Mouse (Mus musculus) neural tube, embryonic 13.5 days (tissue): ENCODE measurements at regions not wholly inside any gene's neighbourhood (a gene's known extent, or its start where the extent isn't known, plus 50 kb on each side); places are given as distances from the start of the nearest gene placed in this dataset.

Experiments used
- ATAC-seq: fragments of 200-750 bp; cut with Nextera tagmentation; 2 replicates; pipeline ENCODE4 v1.8.0; 2017; ENCODE audit warnings: low read depth, mild to moderate bottlenecking, moderate TSS enrichment, moderate library complexity
- H3K27ac ChIP-seq: fragments of 300-500 bp; sonication (generic); replicated peaks from 2 replicates; pipeline ENCODE4 v1.5.1; 2015; ENCODE audit warnings: moderate library complexity, mild to moderate bottlenecking, inconsistent platforms
- H3K27me3 ChIP-seq: fragments of 300-500 bp; sonication (generic); 2 replicates; pipeline ENCODE4 v1.6.1; 2015; ENCODE audit warnings: mild to moderate bottlenecking, inconsistent platforms
- H3K36me3 ChIP-seq: fragments of 300-500 bp; sonication (generic); 2 replicates; pipeline ENCODE4 v1.6.1; 2015; ENCODE audit warnings: mild to moderate bottlenecking, inconsistent platforms
- H3K4me1 ChIP-seq: fragments of 300-500 bp; sonication (generic); replicated peaks from 2 replicates; pipeline ENCODE4 v1.6.1; 2015; ENCODE audit warnings: inconsistent platforms
- H3K4me2 ChIP-seq: fragments of 300-500 bp; sonication (generic); 2 replicates; pipeline ENCODE4 v1.6.1; 2015; ENCODE audit warnings: inconsistent platforms, mild to moderate bottlenecking, moderate library complexity
- H3K4me3 ChIP-seq: fragments of 300-500 bp; sonication (generic); 2 replicates; pipeline ENCODE4 v1.5.1; 2015; ENCODE audit warnings: mild to moderate bottlenecking, inconsistent platforms
- H3K9ac ChIP-seq: fragments of 300-500 bp; sonication (generic); 2 replicates; pipeline ENCODE4 v1.6.1; 2015; ENCODE audit warnings: moderate library complexity, mild to moderate bottlenecking, inconsistent platforms
- H3K9me3 ChIP-seq: fragments of 300-500 bp; sonication (generic); 2 replicates; pipeline ENCODE4 v1.6.1; 2016; ENCODE audit warnings: inconsistent platforms
- WGBS: fragments of 180-500 bp; shearing (Covaris S2); methylation state at CpG from one replicate; pipeline ENCODE4 v1.1.7; 2015; 5-methylcytosine and 5-hydroxymethylcytosine counted together

DNA sequence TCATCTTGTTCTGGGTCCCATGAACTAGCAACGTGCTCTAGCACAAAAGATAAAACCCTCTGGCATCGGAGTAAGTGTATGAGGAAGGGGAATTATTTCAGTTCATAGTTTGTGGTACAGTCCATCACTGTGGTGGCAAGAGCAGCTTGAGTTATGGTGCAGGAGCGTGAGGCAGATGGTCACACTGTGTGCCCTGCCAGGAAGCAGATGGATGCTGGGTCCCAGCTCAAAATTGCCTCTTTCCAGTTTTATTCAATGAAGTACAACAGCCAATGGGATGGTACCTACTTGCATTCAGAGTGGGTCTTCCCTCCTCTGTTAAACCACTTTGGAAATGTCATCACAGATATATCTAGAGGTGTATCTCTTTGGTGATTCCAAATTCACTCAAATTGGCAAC is 551.7 kb upstream of the Id4 start:
- Histone ChIP-seq H3K4me2 (no peak overlapping the region), H3K36me3 (no peaks in the 10 kb centered on the region), H3K4me3 (no peak overlapping the region), H3K27me3 (no peaks in the 10 kb centered on the region), H3K9me3 (no peaks in the 10 kb centered on the region), H3K9ac (no peak overlapping the region), H3K4me1 (no peaks in the 10 kb centered on the region), H3K27ac (no peak overlapping the region)
- ATAC-seq, result no peak
- 97% methylated on average over 3 of the region's 3 CpGs for WGBS

DNA sequence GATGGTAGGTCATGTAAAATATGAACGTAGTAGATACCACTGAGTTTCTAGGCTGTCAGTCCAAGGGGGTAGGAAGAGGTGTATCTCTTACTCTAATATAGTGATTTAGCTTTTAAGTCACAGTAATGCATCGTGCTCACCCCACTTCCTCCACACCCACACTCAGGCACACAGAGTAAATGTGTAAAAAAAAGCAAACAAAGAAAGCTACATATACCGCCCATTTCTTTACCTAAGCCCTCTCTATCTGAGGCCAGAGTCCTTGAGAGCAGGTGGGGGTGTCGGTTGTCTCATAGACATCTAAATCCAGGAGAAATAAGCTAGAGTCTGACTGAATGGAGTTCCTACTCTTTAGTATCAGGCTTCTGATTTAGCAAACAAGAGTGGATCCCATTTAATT is 548.5 kb upstream of the Id4 start:
- Histone ChIP-seq H3K36me3 (no peaks in the 10 kb centered on the region), H3K4me1 (no peaks in the 10 kb centered on the region), H3K4me3 (no peak overlapping the region), H3K9me3 (no peaks in the 10 kb centered on the region), H3K27me3 (no peaks in the 10 kb centered on the region), H3K27ac (no peak overlapping the region), H3K9ac (no peak overlapping the region), H3K4me2 (no peak overlapping the region)
- no peak for ATAC-seq
- WGBS, result 94% methylated on average over 4 of the region's 4 CpGs

DNA sequence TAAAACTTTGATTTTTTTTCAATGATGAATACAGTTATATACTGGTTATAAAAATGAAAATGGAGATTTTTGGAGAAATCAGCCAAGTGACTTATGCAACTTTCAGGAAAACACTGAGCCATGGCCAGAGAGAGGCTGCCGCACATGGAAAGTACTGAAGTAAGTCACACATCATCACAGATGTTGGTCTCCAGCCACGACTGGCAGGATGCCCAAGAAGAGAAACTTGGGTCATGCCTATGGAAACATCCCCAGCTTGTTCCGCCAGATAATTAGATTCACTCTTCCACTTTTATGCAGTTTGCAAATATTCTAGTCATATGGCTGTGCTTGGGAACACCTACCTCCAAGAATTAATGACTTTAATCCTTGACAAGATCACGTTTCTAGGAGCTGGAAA is 544.8 kb upstream of the Id4 start:
- H3K4me1 ChIP-seq, result no peaks in the 10 kb centered on the region
- H3K9me3 ChIP-seq, result no peaks in the 10 kb centered on the region
- H3K27ac ChIP-seq, result no peak overlapping the region
- H3K4me2 ChIP-seq, result no peak overlapping the region
- WGBS, result 75% methylated on average over 4 of the region's 4 CpGs
- no peaks in the 10 kb centered on the region for H3K36me3 ChIP-seq
- H3K27me3 ChIP-seq, result no peaks in the 10 kb centered on the region
- H3K4me3 ChIP-seq, result no peak overlapping the region
- H3K9ac ChIP-seq, result no peak overlapping the region
- no peak for ATAC-seq

DNA sequence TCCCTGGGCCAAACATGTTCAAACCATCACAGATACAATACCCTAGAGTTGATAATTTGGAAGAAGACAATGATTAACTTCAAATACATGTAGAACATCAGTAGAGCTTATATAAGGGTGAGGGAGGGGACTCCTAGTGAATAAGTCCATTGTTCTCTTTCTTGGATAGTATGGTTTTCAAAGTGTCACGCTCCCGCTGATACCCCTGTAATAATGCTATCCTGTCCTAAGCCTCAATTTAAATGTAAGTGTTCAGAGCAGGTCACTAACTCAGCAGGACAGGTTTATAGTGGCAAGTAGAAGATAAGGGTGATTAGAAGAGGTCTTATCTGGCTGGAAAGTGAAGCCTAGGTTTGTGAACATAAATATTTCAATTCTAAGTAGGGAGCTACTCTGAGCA is 540.4 kb upstream of the Id4 start:
- Histone ChIP-seq H3K27me3 (no peaks in the 10 kb centered on the region), H3K4me3 (no peak overlapping the region), H3K9ac (no peak overlapping the region), H3K4me2 (no peak overlapping the region), H3K36me3 (no peaks in the 10 kb centered on the region), H3K4me1 (no peaks in the 10 kb centered on the region), H3K9me3 (no peaks in the 10 kb centered on the region), H3K27ac (no peak overlapping the region)
- no peak for ATAC-seq
- 93% methylated on average over 2 of the region's 2 CpGs for WGBS

- WGBS, result 67% methylated on average over 1 of the region's 1 CpGs
- Histone ChIP-seq H3K27ac (no peak overlapping the region), H3K4me3 (no peak overlapping the region), H3K27me3 (no peaks in the 10 kb centered on the region), H3K4me1 (peaks cover 28% of the 10 kb centered on the region), H3K36me3 (no peaks in the 10 kb centered on the region), H3K9ac (no peak overlapping the region), H3K4me2 (no peak overlapping the region), H3K9me3 (peaks cover 5% of the 10 kb centered on the region; the same call in 1 of the 2 replicates)
- ATAC-seq, result no peak
Observed at GRCm38 (mm10) chr13:47734415-47734814, 526.6 kb upstream of the Id4 start.

GRCm38 (mm10) chr13:47735426-47736063 is 525.5 kb upstream of the Id4 start:
- Histone ChIP-seq H3K4me1 (peaks cover 28% of the 10 kb centered on the region), H3K27ac (peak overlapping the region; percentile 81), H3K9me3 (peaks cover 7% of the 10 kb centered on the region; the same call in 1 of the 2 replicates), H3K9ac (no peak overlapping the region), H3K4me3 (no peak overlapping the region), H3K27me3 (no peaks in the 10 kb centered on the region), H3K36me3 (no peaks in the 10 kb centered on the region), H3K4me2 (peak overlapping the region; percentile 11)
- peak; percentile 69; the same call in 1 of the 2 replicates for ATAC-seq
- WGBS, result 32% methylated on average over 8 of the region's 8 CpGs

GRCm38 (mm10) chr13:47748906-47749305 is 512.1 kb upstream of the Id4 start:
- no peak for ATAC-seq
- Histone ChIP-seq H3K4me3 (no peak overlapping the region), H3K27me3 (no peaks in the 10 kb centered on the region), H3K9ac (no peak overlapping the region), H3K9me3 (no peaks in the 10 kb centered on the region), H3K4me1 (peaks cover 8% of the 10 kb centered on the region), H3K27ac (no peak overlapping the region), H3K4me2 (no peak overlapping the region), H3K36me3 (no peaks in the 10 kb centered on the region)

GRCm38 (mm10) chr13:47751033-47751432 is 510.0 kb upstream of the Id4 start:
- H3K4me1 ChIP-seq, result peaks cover 8% of the 10 kb centered on the region
- no peak overlapping the region for H3K4me2 ChIP-seq
- WGBS, result 35% methylated on average over 2 of the region's 2 CpGs
- no peak overlapping the region for H3K27ac ChIP-seq
- H3K36me3 ChIP-seq, result no peaks in the 10 kb centered on the region
- no peaks in the 10 kb centered on the region for H3K27me3 ChIP-seq
- H3K9me3 ChIP-seq, result no peaks in the 10 kb centered on the region
- H3K4me3 ChIP-seq, result no peak overlapping the region
- H3K9ac ChIP-seq, result no peak overlapping the region
- no peak for ATAC-seq

DNA sequence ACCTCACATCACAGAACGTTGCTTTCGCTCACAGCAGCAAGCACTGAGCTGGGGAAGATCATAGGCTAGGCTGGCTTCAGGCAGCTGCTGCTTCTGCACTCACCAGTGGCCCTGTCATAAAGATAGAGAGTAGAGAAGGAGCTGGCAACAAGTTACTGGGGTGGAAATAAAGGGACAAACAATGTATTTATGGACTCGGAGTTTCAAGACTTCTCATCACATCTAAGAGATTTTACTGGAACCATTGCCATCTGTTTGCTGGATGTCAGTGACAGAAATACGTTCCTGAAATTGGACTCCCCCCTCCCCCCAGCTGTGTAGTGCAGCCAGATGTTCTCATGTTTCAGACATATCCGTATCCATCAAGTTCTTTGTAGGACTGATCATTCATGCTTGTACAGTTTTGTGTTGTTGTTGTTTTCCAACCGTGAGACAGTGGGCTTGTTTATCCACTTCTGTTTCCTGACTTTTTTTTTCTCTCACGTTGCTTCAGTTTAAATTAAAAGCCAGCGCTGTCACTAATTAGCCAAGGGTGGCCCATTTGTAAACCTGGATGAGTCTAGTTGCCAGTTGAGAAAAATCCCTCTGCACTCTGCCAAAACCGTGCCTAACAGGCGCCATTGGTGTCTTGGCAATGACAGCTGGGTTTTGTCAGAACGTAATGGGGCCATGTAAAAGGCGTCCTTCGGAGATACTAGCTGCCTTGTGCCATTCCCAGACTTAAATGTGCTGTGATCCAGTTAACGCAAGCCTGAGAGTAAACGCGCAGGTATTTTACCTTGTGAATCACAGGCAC is 496.0 kb upstream of the Id4 start:
- H3K4me2 ChIP-seq, result no peak overlapping the region
- WGBS, result 59% methylated on average over 16 of the region's 16 CpGs

GRCm38 (mm10) chr13:47768963-47769527 is 492.0 kb upstream of the Id4 start:
- WGBS, result 87% methylated on average over 9 of the region's 9 CpGs
- H3K27ac ChIP-seq, result no peak overlapping the region
- no peaks in the 10 kb centered on the region for H3K36me3 ChIP-seq
- H3K9ac ChIP-seq, result no peak overlapping the region
- no peak overlapping the region for H3K4me3 ChIP-seq
- H3K9me3 ChIP-seq, result no peaks in the 10 kb centered on the region
- no peak for ATAC-seq
- H3K27me3 ChIP-seq, result no peaks in the 10 kb centered on the region
- peaks cover 12% of the 10 kb centered on the region; the same call in 1 of the 2 replicates for H3K4me1 ChIP-seq
- H3K4me2 ChIP-seq, result no peak overlapping the region

More for the DNA sequence above, 496.0 kb upstream of the Id4 start:
- Histone ChIP-seq H3K27me3 (no peaks in the 10 kb centered on the region), H3K36me3 (no peaks in the 10 kb centered on the region), H3K27ac (no peak overlapping the region), H3K9ac (no peak overlapping the region), H3K4me3 (no peak overlapping the region), H3K4me1 (peaks cover 12% of the 10 kb centered on the region; the same call in 1 of the 2 replicates), H3K9me3 (no peaks in the 10 kb centered on the region)
- ATAC-seq, result no peak

DNA sequence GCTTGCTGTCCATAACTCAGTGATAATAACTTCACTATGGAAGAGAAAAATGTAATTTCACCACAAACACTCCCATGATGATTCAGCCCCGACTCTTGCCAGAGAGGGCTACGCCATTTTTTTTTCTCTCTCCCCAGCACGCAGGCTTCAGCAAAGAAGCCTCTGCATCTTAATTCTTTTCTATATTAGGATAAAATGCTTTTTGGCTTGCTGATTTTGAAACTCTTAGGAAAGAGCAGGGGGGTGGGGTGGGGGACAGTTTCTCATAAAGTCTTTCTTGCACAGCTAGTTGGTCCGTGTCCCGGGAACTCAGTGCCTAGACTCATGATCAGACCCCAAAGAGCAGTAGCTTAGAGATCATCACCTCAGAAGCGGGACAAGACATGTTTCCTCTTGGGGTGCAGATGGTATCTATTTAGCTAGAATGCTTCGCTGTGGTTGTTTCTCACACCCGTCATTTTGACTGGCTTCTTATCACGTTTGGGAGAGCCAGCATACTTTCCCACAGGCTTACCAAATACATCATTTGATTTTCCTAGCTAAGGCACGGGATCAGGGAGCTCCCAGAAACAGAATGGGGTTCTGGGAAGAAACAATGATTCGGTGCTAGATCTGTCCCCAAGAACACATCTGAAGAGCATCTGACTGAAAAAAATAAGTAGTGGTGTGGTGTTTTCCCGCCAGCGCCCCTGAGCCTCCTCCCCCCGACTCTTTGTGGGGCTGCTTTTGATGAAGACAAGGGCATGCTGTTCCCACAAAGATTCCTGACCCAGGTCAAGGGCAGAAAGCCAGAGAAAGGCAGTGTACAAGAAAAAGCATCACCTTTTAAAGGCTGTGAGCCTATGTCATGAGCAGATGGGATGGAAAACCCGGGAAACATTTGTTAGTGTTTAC is 483.6 kb upstream of the Id4 start:
- ATAC-seq, result no peak
- WGBS, result 57% methylated on average over 15 of the region's 15 CpGs
- no peak overlapping the region for H3K4me3 ChIP-seq
- H3K36me3 ChIP-seq, result no peaks in the 10 kb centered on the region
- peak overlapping the region; percentile 67 for H3K27ac ChIP-seq
- peaks cover 29% of the 10 kb centered on the region for H3K4me1 ChIP-seq
- H3K9ac ChIP-seq, result no peak overlapping the region
- no peaks in the 10 kb centered on the region for H3K27me3 ChIP-seq
- no peak overlapping the region for H3K4me2 ChIP-seq
- H3K9me3 ChIP-seq, result no peaks in the 10 kb centered on the region
